Mouse (Mus musculus) activated CD4-positive, CD25-positive, alpha-beta regulatory T cell, adult 9 weeks (primary cell): ENCODE measurements around the gene Tppp. TPM values are rescaled to one million over a fixed set of nuclear protein-coding genes. Genes with fewer than 3 reads are reported as not detected.

Experiments
- polyA plus RNA-seq: library from polyadenylated mRNA; unstranded; fragments of 100-300 nt; shearing (Covaris generic); gene quantifications from one replicate; pipeline ENCODE4 v1.2.1, GENCODE M21; 2017

The Tppp gene
- polyA plus RNA-seq = 0.93 TPM

DNA sequence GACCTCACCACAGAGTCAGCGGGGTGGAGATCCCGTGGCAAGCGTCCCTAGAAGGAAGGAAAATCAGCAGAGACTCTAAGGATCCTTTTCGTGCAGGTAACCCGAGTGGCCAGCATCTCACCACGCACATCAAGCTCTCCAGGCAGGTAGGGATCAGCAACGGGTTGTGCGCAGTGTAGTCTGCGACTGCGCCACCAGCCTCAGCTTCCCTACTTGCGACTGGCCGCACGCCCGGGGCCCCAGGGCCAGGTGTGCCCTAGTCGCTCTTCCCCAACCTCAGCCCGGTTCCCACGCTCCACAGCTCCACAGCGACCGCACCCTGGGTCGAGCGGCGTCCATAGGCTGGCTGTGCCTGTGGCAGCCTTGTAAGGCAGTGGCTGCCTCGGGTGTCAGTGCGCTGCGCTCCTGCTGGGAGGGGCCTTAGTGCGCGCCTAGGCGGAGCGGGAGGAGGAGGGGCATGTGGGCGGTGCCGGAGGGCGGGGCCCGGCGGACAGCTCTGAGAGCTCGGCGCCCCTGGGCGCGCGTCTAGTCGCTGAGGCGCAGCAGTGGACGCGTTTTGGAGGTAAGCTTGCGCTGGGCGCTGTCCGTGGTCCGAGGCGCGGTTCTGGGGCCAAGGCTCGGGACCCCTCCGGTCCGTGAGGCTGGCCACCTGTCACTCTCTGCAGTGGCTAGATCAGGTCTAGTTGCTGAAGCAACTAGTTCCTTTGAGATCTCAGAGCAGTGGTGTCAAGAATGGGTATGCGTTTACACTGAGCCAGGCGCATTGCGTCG is at the start of gene Tppp:
Tppp (plus strand) TSS at position 460 of the 771 bp plus-strand sequence.

DNA sequence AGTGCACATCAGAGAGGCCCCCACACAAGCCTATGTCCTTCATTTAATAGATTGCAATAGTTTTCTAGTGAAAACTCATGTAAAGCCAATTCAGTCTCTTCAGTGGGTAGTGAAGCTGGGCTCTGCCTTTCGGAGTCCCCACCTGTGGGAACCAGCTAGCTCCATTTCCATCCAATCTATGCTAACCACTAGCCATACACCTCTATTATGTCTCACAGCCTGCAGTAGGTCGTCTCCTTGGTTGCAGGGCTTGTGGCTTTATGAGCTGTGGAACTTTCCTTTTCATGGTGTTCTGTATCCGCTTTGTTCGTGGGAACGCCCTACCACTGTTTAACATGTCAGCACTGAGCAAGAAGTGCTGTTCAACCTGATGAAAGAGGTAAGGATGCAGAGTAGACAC is 45.7 kb upstream of the Tppp start, which contains the start of gene Zdhhc11:
Zdhhc11 (plus strand) TSS at position 301 of the 400 bp plus-strand sequence.

DNA sequence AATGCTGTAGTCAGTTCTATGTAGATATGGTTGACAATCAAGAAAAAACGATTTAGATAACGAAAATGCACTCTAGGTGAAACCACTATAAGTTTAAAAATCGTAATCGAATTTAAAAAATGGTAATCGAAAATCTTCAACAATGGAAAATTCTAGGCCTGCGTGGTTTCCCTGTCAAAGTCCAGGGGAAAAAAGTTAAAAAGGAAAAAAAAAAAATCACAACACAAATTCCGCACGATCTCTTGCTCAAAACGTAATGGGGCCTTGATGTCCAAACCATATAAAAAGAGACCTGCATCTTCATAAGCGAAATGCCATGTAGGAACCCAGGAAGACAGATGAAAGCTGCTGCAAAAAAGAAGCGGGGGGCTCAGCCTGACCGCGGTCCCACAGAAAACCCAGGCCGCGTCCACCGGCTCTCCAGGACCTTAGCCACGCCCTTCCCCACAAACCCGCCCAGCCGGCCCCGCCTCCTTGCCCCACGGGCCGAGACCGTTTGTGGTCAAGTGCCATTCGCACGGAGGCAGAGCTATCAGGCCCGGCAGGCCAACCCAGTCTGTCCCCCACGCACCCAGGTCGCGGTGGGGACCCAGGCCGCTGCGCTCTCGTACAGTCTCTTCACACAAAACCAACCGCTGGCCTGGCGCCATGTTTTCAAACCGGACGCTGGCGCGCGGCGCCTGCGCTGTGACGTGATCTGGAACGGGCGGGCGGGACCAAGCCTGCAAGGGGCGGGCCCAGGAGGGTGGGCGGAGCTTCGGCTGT is 52.6 kb downstream of the Tppp start, which contains the start of gene Cep72:
Cep72 (minus strand) TSS at position 687 of the 765 bp plus-strand sequence.

Other genes starting within 250 kb of the Tppp start
- 0.18 TPM for gene Nkd2, start 161.8 kb upstream of the Tppp start, polyA plus RNA-seq
- gene Trip13, start 71.6 kb upstream of the Tppp start, polyA plus RNA-seq = 3.4 TPM
- gene Brd9, start 71.6 kb upstream of the Tppp start, polyA plus RNA-seq = 70.5 TPM
- not detected for gene Zdhhc11, start 45.6 kb upstream of the Tppp start, polyA plus RNA-seq
- 7.0 TPM for gene Cep72, start 52.9 kb downstream of the Tppp start, polyA plus RNA-seq
- gene Slc9a3, start 112.0 kb downstream of the Tppp start, polyA plus RNA-seq = not detected
- gene Exoc3, start 199.3 kb downstream of the Tppp start, polyA plus RNA-seq = 114 TPM